Mouse (Mus musculus) erythroblast, embryonic 14.5 days (primary cell): ENCODE data around the gene Pygo2.

Source experiments
- GATA1 ChIP-seq: IDR thresholded peaks from 2 replicates; pipeline ENCODE4 v1.6.1; 2012; ENCODE audit warnings: low read length, inconsistent platforms, mixed read lengths
- TAL1 ChIP-seq: IDR thresholded peaks from 3 replicates; pipeline ENCODE4 v1.6.1; 2012; ENCODE audit warnings: low read length, inconsistent platforms, mixed read lengths

DNA sequence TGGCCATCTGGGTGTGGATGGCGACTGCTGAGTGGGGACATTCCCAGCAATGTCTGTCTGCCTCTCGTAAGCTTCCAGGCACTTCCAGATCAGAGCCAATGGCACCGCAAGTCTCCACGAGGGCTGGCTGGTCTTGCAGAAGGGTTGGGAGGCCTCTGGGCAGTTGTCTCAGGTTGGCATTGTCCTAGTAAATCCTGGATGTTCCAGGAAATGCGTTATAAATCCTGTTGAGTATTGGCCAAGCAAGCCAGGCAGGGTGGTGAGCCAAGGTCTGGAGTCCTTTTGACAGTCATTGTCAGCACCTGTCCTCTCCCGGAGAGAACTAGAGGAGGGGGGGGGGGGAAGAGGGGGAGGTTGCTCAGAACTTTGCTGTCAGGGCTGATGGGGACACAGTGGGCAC is 49.0 kb downstream of the Pygo2 start:
- TF ChIP-seq GATA1 (no peak), TAL1 (no peak)
